Mouse (Mus musculus) thymus, adult 2 months (tissue): ENCODE results near the gene Lrig2.

Experiments used
- CTCF ChIP-seq: fragments of 200-500 bp; IDR thresholded peaks from 2 replicates; pipeline ENCODE4 v1.5.1; 2012; ENCODE audit warnings: mild to moderate bottlenecking, control low read depth, low read length, moderate library complexity, borderline replicate concordance; ENCODE audit not compliant: control insufficient read depth, poor library complexity, insufficient read depth; ENCODE audit errors: extremely low read depth
- POLR2A ChIP-seq: fragments of 200-500 bp; IDR thresholded peaks from 2 replicates; pipeline ENCODE4 v1.6.1; 2012; ENCODE audit warnings: mild to moderate bottlenecking, low read length, control low read depth, moderate library complexity; ENCODE audit not compliant: control insufficient read depth, poor library complexity, insufficient read depth; ENCODE audit errors: extremely low read depth

DNA sequence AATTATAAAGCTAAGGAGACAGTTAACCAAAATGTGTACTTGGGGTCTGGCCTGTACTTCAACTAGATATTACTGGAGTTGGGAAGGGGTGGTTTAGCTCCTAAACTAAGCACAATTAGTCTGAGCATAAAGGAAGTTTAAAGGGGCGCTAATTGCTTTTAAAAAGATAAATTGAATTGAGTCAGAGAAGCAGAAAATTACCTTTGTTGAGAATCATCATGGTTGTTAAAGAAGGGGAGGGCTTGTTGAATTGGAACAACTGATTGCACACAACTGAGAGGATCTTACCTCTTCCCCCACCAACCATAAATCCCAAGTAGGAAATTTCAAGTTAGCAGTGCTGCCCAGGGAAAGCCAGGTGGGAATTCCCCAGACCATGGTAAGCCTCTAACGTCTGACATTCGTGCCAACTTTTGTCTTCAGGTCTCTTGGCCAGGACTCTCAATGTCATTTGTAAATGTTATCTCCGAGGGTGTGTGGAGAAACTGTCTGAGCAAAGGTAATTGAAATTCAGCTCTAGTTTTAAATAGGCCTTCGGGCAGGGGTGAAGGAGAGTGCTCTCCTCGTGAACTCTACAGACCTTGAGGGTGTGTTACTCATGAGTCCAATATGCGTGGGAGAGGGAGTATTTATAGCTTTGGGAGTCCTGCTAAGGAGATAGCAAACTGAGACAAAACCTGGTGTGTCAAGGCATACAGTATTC is 159.2 kb downstream of the Lrig2 start:
- TF ChIP-seq CTCF (no peak), POLR2A (no peak)
